Mouse (Mus musculus): ENCODE data around the gene Csnk2b.

DNA sequence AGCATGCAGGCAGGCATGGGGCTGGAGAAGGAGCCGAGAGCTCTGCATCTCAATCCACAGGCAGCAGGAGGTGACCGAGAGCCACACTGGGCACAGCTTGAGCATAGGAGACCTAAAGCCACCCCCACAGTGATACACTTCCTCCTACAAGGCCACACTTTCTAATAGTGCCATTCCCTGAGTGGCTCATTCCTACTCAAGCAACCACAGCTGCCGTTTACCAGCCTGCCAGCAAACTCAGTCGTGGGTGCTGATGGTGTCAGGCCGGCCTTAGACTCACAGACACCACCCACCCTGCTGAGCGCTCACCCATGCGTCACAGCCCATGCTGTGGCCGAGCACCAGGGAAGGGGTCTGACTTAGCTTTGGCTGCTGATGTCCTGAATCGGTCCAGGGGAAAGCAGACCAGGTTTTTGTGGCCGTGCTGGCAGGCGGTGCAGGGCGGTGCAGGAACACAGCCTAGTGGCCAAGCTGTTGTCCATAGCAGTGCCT, 24.6 kb downstream of the Csnk2b start:
- TF ChIP-seq CTCF (IDR thresholded peaks at IDR 0.05) (peak; percentile 39), EP300 (IDR thresholded peaks at IDR 0.05; ENCODE audit: insufficient read depth, low read depth, low read length) (no peak)
